Mouse (Mus musculus) spleen, adult 2 months (tissue): ENCODE measurements at regions not wholly inside any gene's neighbourhood (a gene's known extent, or its start where the extent isn't known, plus 50 kb on each side); places are given as distances from the start of the nearest gene placed in this dataset.

Experiments used
- CTCF ChIP-seq: fragments of 200-500 bp; IDR thresholded peaks from 2 replicates; pipeline ENCODE4 v1.5.1; 2011; ENCODE audit warnings: mild to moderate bottlenecking, inconsistent platforms; ENCODE audit not compliant: insufficient read depth, insufficient read length, insufficient replicate concordance; ENCODE audit errors: extremely low read depth
- POLR2A ChIP-seq: fragments of 200-500 bp; IDR thresholded peaks from 2 replicates; pipeline ENCODE4 v1.6.1; 2011; ENCODE audit warnings: low read depth, low read length, inconsistent platforms

DNA sequence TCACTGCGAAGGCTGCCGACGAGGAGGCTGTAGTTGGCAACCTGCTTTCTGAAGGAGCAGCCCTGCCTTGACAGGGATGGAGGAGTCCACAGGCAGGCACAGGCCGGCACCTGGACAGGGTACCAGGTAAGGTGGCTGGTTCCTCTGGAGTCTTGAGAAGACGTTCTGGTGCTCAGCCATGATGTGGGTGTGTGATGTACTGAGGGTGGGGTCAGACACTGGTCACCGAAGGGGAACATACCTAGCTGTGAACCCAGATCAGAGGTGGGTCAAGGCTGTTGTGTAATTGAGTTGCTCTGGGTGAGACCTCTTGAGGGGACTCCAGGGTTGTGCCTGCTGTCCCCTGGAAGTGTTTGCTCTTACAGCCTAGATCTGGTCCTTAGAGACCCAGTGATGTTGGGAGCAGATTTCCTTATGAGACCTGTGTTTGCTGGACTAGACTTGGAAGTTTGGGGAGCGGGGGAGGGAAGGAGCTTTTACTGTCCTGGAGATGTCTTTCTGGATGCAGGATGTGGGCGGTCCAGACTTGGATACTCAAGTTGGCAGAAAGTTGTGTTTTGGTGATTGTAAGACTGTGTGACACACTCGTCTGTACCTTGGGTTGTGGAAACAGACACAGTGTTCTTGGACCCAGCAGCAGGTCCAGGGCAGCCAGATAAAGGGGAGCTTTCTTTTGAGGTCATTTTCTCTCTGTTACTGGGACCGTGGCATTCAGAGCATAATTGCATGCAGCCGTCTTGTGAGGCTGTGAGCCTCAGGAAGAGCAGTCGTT lies 73.0 kb downstream of the Tex29 start:
- no peak for TF ChIP-seq POLR2A
- no peak for TF ChIP-seq CTCF
